Mouse (Mus musculus) frontal cortex, postnatal 36 days (tissue): ENCODE data around the gene Gm11634.

ENCODE experiments used
- DNase-seq, 2 experiments: peaks; one replicate each; pipeline ENCODE4 v3.0.0; 2022; ENCODE audit warnings: low spot score in 2 of 2

Gm11634 gene

DNA sequence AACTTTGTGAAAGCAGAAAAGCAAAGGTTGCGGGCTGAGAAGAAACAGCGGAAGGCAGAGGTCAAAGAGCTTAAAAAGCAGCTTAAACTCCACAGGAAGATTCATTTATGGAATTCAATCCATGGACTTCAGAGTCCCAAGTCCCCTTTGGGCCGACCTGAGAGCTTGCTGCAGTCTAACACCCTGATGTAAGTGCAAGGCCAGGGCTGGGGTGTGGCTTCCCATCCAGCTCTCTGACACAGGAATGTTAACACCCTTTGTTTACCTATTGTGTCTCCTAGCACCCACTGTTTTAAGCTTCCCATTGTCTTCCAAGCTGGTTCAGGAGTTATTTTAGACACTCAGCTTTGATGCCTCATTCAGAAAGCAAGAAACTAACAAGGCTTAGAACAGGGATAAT is 30.6 kb downstream of the Gm11634 start:
- no peak for DNase-seq

DNA sequence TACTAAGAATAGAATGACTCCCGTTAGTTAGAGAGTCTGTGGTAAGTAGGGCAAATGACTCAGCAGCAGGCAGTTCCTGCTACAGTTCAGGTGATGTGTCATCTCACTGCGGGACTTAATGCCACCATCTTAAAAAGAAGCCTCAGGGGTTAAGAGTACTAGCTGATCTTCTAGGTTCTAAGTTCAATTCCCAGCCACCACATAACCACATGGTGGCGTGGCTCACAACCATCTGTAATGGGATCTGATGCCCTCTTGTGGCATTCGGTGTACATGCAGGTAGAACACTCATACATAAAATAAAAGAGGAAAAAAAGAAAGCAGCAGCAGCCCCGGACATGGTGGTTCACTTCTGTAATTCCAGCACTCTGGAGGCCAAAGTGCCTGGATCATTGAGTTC is 36.7 kb downstream of the Gm11634 start:
- DNase-seq, result peak in 1 of 2 experiments; percentile 64

DNA sequence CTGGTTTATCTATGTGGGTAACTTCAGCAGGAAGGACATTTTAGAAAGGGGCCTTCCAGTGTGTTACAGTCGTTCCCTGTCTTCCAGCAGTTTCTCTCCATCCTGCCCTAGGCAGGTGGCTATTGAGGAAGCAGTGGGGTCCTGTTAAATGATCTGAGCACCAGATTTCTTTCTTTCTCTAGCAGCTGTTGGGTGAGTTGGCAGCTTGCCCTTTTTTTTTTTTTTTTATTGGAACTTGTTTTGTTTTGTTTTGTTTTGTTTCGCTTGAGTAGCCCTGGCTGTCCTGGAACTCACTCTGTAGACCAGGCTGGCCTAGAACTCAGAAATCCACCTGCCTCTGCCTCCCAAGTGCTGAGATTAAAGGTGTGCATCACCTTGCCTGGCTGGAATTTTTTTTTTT is 42.1 kb downstream of the Gm11634 start:
- no peak for DNase-seq

DNA sequence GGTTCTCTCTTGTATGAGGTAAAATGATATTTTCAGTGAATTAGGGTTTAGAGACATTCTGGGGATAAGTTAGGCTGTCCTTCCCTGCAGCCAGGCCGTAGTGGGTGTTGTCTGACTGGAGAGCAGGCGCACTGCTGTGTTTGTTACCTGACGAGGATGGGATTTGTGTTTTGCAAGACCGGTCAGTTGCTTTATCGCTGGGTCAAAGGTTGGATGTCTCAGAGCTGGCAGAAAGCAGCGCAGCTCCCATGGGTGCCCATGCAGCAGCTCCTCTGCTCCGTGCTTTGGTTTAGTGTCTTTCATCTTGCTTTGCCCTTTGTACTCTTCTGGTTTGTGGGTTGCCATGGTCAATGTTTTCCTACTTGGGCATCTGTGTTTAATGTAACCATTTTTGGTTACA is 42.5 kb downstream of the Gm11634 start:
- DNase-seq, result no peak

DNA sequence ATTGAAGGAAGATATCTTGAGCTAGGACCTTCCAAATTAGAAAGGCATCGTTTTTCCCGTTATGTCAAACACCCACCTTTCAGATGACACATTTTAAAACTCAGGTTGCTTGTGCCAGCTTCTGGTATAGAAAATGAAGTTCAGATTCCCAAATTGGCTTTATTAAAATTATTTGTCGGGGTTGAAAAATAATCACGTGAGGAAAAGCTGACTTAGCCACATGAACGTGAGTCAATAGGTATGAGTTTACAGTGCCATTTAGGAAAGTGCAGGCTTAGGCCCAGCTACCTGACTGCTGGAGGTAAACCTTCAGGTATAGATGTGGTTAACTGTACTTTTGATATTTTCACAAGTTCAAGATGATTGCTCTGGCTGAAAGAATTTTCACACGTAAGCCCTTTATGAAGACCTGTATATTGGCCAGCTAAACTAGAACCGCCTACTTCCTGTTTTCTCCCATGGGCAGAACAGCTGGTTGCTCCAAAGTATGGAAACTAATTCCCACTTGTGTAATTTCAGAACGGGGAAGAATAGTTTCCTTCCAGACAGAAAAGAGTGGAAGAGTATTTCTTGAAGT is 45.6 kb downstream of the Gm11634 start:
- no peak for DNase-seq

DNA sequence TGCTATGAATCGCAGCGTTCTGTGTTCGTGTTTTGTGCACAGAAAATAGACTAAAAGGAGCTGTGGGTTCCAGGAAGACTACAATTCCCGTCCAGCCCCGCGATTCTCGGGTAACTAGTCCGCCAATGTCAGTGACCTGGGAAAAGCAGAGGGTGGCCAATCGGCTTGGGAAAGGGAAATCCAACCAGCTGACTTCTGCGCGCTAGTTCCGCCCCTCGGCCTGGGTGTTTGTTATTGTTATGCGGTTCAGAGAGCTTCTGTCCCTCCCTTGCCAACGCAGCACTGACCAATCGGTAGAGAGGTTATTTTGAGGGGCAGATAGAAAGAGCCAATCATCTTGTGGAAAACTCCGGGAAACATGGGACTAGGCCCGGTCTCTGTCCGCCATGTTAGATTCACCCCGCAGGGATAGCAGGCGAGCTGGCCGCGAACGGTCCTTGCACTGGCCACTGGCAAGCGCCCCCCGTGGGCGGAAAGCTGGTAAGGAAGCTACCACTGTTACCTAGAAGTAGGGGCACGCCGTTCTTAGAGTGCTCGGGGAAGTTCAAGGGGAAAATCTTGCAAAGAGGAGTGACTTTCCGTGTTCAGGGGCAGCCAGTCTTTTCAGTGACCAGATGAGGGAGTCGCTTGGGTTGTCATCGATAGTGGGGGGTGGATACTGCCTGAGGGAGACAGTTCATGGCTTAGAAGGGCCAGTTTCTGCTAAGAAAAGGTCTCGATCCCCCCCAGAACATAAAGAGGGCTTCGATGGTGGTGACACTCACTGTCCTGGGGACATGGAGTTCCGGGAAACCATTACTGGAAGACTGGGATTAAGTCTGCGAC is 46.4 kb downstream of the Gm11634 start:
- peak; percentile 98 to 100 for DNase-seq

DNA sequence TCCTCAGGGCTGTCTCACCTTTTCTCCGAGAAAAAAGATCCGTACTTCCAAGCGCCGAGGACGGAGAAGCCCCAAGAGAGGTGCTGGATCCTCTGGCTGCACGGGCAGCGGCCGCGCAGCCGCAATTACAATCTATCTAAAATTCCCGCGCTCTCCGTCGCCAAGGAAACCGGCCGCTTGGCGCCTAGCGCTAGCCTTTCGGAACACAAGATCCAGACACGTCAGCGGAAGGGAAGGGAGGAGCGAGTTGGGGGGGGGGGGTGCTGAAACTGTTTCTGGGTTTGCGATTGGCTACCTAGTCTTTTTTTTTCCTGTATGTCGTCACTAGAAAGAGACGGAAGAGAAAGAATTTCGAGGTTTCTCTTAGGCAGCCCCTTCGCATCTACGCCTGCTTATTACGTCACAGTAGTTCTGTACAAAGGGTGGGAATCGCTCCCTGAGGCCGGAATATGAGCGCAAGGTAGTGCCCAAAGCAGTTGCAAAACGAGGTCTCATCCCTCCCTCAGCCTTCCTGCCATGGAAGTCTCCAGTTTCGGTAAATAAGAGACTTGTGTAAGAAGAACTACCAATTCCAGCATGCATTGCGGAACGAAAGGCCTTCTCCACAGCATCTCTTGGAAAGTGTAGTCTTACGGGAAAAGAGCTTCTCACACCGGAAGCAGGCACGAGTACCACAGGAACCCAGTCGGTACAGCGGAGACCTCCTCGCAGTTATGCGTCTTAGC is 47.1 kb downstream of the Gm11634 start, which contains the start of the genes Brca1 and Nbr1:
Brca1 (minus strand) TSS at position 205 of the 725 bp plus-strand sequence.
Nbr1 (plus strand) TSS at position 399 of the 725 bp plus-strand sequence.
- peak; percentile 90 to 98 for DNase-seq

DNA sequence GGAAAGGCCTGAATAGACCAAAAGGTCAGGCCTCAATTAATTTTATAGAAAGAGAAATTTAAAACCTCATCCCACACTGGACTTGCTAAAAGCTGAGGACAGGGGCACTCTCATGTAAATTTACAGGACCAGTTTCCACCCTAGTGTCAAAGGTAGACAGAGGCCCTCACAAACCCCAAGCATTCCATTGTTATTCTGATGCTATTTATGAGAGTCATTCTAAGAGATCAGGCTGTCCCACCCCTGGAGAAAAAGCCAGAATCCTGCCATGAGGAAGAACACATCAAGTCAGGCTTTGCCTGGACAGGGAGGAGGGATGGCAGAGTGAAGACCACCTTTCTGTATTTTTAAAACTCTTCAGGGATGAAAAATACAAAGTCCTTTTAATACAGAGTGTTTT is 50.5 kb downstream of the Gm11634 start:
- no peak for DNase-seq

DNA sequence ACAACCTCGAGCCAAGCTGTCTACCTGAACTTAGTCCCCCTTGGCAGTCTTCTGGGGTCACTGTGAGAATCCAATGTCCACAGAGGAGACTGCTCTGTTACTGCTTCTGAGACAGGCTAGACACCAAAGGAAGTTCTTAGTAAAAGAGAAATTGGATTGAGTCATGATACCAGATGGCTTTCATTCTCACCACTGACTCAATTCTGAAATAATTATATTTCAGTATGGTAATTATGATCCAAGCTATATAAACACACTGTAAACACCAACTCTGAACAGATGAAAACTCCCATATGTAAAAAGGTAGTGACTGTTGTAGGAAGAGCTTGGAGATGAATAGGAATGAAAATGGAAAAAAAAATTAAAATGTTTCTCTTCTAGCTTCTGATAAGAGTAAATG is 54.9 kb downstream of the Gm11634 start:
- DNase-seq, result no peak
